Mouse (Mus musculus): ENCODE measurements at regions not wholly inside any gene's neighbourhood (a gene's known extent, or its start where the extent isn't known, plus 50 kb on each side); places are given as distances from the start of the nearest gene placed in this dataset.
"Not testable (repeated sequence)": the region's sequence is repeated elsewhere in the genome, so short reads cannot be mapped to it uniquely, and the experiment has no call there.

- H3K27ac ChIP-seq (ENCODE audit: insufficient read depth, low read length); H3K4me1 ChIP-seq (ENCODE audit: control insufficient read depth, insufficient read depth, insufficient read length); H3K4me3 ChIP-seq (ENCODE audit: extremely low read depth, insufficient read depth, insufficient read length); H3K27me3 ChIP-seq (ENCODE audit: control insufficient read depth, insufficient read depth, low read length); H3K36me3 ChIP-seq (ENCODE audit: control insufficient read depth, insufficient read depth, low read length): not testable (repeated sequence)
- 26% methylated on average over 37 of the region's 40 CpGs for WGBS
- DNase-seq (ENCODE audit: low read depth in 1 of 2, low spot score in 2 of 2) = peak in 1 of 2 experiments; percentile 3
Observed at GRCm38 (mm10) chr12:22745556-22745955, 1034.5 kb downstream of the Gm10330 start.

GRCm38 (mm10) chr12:22745067-22745466, 1035.0 kb downstream of the Gm10330 start:
- H3K36me3 ChIP-seq (ENCODE audit: control insufficient read depth, insufficient read depth, low read length); H3K27me3 ChIP-seq (ENCODE audit: control insufficient read depth, insufficient read depth, low read length); H3K4me1 ChIP-seq (ENCODE audit: control insufficient read depth, insufficient read depth, insufficient read length); DNase-seq (ENCODE audit: low read depth in 1 of 2, low spot score in 2 of 2); H3K4me3 ChIP-seq (ENCODE audit: extremely low read depth, insufficient read depth, insufficient read length); H3K27ac ChIP-seq (ENCODE audit: insufficient read depth, low read length): not testable (repeated sequence)
- WGBS = 21% methylated on average over 35 of the region's 43 CpGs

Data from spleen, adult 2 months (tissue).